Comparison of ENCODE assay signal across 1 mouse cellular context in the genomic region with DNA sequence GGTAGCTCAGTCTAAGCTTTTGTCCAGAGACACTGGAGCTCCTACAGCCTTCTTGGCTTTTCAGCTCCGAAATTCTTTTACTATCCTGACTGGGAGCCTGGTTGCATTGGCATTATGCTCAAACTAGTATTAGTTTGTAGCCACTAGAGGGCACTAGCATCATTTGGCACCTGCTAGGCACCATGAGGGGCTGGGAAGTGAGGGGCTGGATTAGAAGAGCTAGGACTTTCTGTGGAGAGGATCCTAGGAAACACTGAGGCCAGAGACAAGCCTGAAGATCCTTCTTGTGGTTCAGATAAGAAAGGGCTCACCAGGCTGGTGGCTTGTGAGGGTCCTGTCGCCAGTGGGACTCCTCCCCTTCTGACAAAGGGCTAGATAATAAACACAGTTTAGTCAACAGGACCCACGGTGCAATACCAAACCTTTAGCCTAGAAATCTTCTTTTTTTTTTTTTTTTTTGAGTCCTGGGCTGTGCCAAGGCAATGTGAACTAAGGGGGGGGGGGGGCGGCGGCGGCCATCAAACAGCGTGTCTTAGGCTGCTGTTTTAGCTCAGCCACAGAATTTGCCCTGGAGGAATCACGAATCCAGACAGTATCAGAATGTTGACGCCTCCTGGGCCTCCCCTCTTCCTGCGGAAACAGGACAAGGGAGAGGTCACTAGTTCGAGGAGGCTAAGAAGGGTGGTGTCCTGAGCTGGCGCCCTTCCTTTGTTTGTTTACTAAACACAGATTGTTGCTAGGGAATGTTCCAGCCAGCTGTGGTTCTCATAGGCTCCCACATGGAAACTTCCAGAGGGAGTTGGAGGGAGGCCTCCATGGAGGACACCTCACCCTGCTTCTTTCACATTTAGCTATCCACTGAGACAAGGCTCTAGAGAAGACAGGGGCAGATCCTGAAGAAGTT.
TF ChIP-seq lines count a peak whose summit lies in the region.

No protein-coding gene starts in this region.

TF ChIP-seq in MEL, 35 proteins besides CTCF, POLR2A, EP300 and RAD21 (continued from another document):
- TF ChIP-seq ZNF384 (IDR thresholded peaks at IDR 0.05; ENCODE audit: low read depth, low read length) (no peak), POLR2AphosphoS5 (IDR thresholded peaks at IDR 0.05; ENCODE audit: borderline replicate concordance, low read depth, low read length) (no peak)
